Mouse (Mus musculus) intestine, embryonic 15.5 days (tissue): ENCODE measurements around the gene Clip4. TPM values are rescaled to one million over a fixed set of nuclear protein-coding genes. Genes with fewer than 3 reads are reported as not detected.

Experiments
- ATAC-seq: fragments of 200-750 bp; cut with Nextera tagmentation; 2 replicates; pipeline ENCODE4 v1.8.0; 2017; ENCODE audit warnings: moderate TSS enrichment, moderate library complexity
- H3K27ac ChIP-seq: fragments of 300-500 bp; sonication (generic); 2 replicates; pipeline ENCODE4 v1.5.1; 2015; ENCODE audit warnings: mild to moderate bottlenecking, inconsistent platforms
- H3K27me3 ChIP-seq: fragments of 300-500 bp; sonication (generic); replicated peaks from 2 replicates; pipeline ENCODE4 v1.6.1; 2015; ENCODE audit warnings: inconsistent platforms
- H3K36me3 ChIP-seq: fragments of 300-500 bp; sonication (generic); 2 replicates; pipeline ENCODE4 v1.6.1; 2015; ENCODE audit warnings: inconsistent platforms
- H3K4me1 ChIP-seq: fragments of 300-500 bp; sonication (generic); replicated peaks from 2 replicates; pipeline ENCODE4 v1.6.1; 2015; ENCODE audit warnings: inconsistent platforms
- H3K4me2 ChIP-seq: fragments of 300-500 bp; sonication (generic); replicated peaks from 2 replicates; pipeline ENCODE4 v1.6.1; 2015; ENCODE audit warnings: mild to moderate bottlenecking, inconsistent platforms
- H3K4me3 ChIP-seq: fragments of 300-500 bp; sonication (generic); replicated peaks from 2 replicates; pipeline ENCODE4 v1.5.1; 2015; ENCODE audit warnings: inconsistent platforms
- H3K9ac ChIP-seq: fragments of 300-500 bp; sonication (generic); 2 replicates; pipeline ENCODE4 v1.6.1; 2015; ENCODE audit warnings: inconsistent platforms
- H3K9me3 ChIP-seq: fragments of 300-500 bp; sonication (generic); 2 replicates; pipeline ENCODE4 v1.6.1; 2016; ENCODE audit warnings: inconsistent platforms
- WGBS: fragments of 180-500 bp; shearing (Covaris S2); methylation state at CpG from one replicate; pipeline ENCODE4 v1.1.7; 2015; 5-methylcytosine and 5-hydroxymethylcytosine counted together
- polyA plus RNA-seq: library from polyadenylated mRNA; unstranded; fragments of >200 nt; fragmentation: Nextera tagmentation; extraction: Ambion mirVana; gene quantifications from 2 replicates; pipeline ENCODE4 v1.2.1, GENCODE M21; 2015

Gene Clip4
- polyA plus RNA-seq, 1 experiment from 2014 or later: 3.9 TPM

GRCm38 (mm10) chr17:71909107-71909506 is 140.8 kb downstream of the Clip4 start:
- 38% methylated on average over 3 of the region's 3 CpGs for WGBS
- no peak for ATAC-seq
- Histone ChIP-seq H3K27me3 (no peaks in the 10 kb centered on the region), H3K27ac (no peak overlapping the region), H3K4me1 (no peaks in the 10 kb centered on the region), H3K36me3 (no peaks in the 10 kb centered on the region), H3K4me2 (no peak overlapping the region), H3K9me3 (no peaks in the 10 kb centered on the region), H3K4me3 (no peak overlapping the region), H3K9ac (no peak overlapping the region)

- no peak overlapping the region for H3K4me3 ChIP-seq
- no peaks in the 10 kb centered on the region for H3K4me1 ChIP-seq
- WGBS: 48% methylated on average over 3 of the region's 3 CpGs
- peak; percentile 47; the same call in 1 of the 2 replicates for ATAC-seq
- H3K27ac ChIP-seq: no peak overlapping the region
- H3K36me3 ChIP-seq: no peaks in the 10 kb centered on the region
- H3K9ac ChIP-seq: no peak overlapping the region
- no peaks in the 10 kb centered on the region for H3K9me3 ChIP-seq
- H3K4me2 ChIP-seq: no peak overlapping the region
- H3K27me3 ChIP-seq: no peaks in the 10 kb centered on the region; the same call in 1 of the 2 replicates
Observed at GRCm38 (mm10) chr17:71913188-71913587, 144.9 kb downstream of the Clip4 start.

Other genes starting within 250 kb of the Clip4 start
- 36.5 and 40.5 TPM in 2 replicates for gene Ndc80, start 241.6 kb upstream of the Clip4 start, polyA plus RNA-seq
- gene Spdya, start 216.4 kb upstream of the Clip4 start, polyA plus RNA-seq: 0.48 and 0.64 TPM in 2 replicates
- gene Wdr43, start 152.6 kb upstream of the Clip4 start, polyA plus RNA-seq: 72.5 and 76.9 TPM in 2 replicates
- 0.44 and 0.68 TPM in 2 replicates for gene Togaram2, start 95.2 kb upstream of the Clip4 start, polyA plus RNA-seq
- gene Pcare, start 15.6 kb upstream of the Clip4 start, polyA plus RNA-seq: not detected in 2 replicates